In genomic region chr1:74282896-74283625, GRCm38 (mm10) we compare ENCODE assay signal across 14 mouse cellular contexts. TPM values are rescaled to one million over a fixed set of nuclear protein-coding genes. Genes with fewer than 3 reads are reported as not detected.
DNase-seq lines count a peak whose midpoint lies in the region; ATAC-seq and TF ChIP-seq lines count a peak whose summit lies in the region.
"Had no signal": no experiment of that assay in that cellular context is flagged by ENCODE, and none has a peak within 500 bp of the region (broad histone marks: within the 10 kb centered on the region; RNA-seq: fewer than 3 reads in every experiment).

No protein-coding gene starts in this region.

- H3K27me3 ChIP-seq in liver, embryonic 11.5 days (replicated peaks; ENCODE audit: control insufficient read depth, insufficient read depth, low read length): no peaks in the 10 kb centered on the region
- H3K27me3 ChIP-seq in liver, postnatal 0 days (ENCODE audit: insufficient read depth, low read length): no peaks in the 10 kb centered on the region
- no peaks in the 10 kb centered on the region for H3K27me3 ChIP-seq in hindbrain, embryonic 12.5 days
- no peaks in the 10 kb centered on the region for H3K27me3 ChIP-seq in liver, embryonic 16.5 days (ENCODE audit: control insufficient read depth, insufficient read depth, low read depth, low read length)

- no peak for TF ChIP-seq EP300 in liver, postnatal 0 days (IDR thresholded peaks at IDR 0.05; ENCODE audit: low read depth)

- no peak overlapping the region for H3K27ac ChIP-seq in liver, embryonic 11.5 days (ENCODE audit: low read depth, low read length)
- H3K27ac ChIP-seq in liver, postnatal 0 days (ENCODE audit: low read depth): no peak overlapping the region
- no peak overlapping the region for H3K27ac ChIP-seq in hindbrain, embryonic 12.5 days
- H3K27ac ChIP-seq in liver, embryonic 16.5 days (ENCODE audit: low read length): no peak overlapping the region
- no peak overlapping the region for H3K27ac ChIP-seq in layer of hippocampus, adult 2 months

- no peak for TF ChIP-seq CTCF in liver, postnatal 0 days (IDR thresholded peaks at IDR 0.05; ENCODE audit: low read depth)
- TF ChIP-seq CTCF in layer of hippocampus, adult 2 months (conservative IDR thresholded peaks at IDR 0.05): no peak

- H3K4me2 ChIP-seq in liver, embryonic 11.5 days: peak overlapping the region; percentile 83
- H3K4me2 ChIP-seq in liver, postnatal 0 days (ENCODE audit: low read depth, low read length): no peak overlapping the region; the same call in 1 of the 2 replicates
- H3K4me2 ChIP-seq in hindbrain, embryonic 12.5 days (replicated peaks): peak overlapping the region; percentile 87; the same call in 1 of the 2 replicates
- H3K4me2 ChIP-seq in liver, embryonic 16.5 days (ENCODE audit: low read depth, low read length): peak overlapping the region; percentile 93; the same call in 1 of the 2 replicates

- no peak for ATAC-seq in liver, embryonic 11.5 days (replicated peaks; ENCODE audit: low FRiP score)
- ATAC-seq in liver, postnatal 0 days: no peak
- no peak for ATAC-seq in hindbrain, embryonic 12.5 days (ENCODE audit: low FRiP score)
- ATAC-seq in liver, embryonic 16.5 days (ENCODE audit: low read depth): no peak

- H3K9me3 ChIP-seq in liver, embryonic 11.5 days (ENCODE audit: control insufficient read depth, low read length): no peaks in the 10 kb centered on the region
- no peaks in the 10 kb centered on the region for H3K9me3 ChIP-seq in liver, postnatal 0 days (ENCODE audit: low read length)
- H3K9me3 ChIP-seq in hindbrain, embryonic 12.5 days (replicated peaks): no peaks in the 10 kb centered on the region
- no peaks in the 10 kb centered on the region for H3K9me3 ChIP-seq in liver, embryonic 16.5 days (replicated peaks; ENCODE audit: control insufficient read depth, low read length)

- peaks cover 18% of the 10 kb centered on the region for H3K36me3 ChIP-seq in liver, embryonic 11.5 days (ENCODE audit: control insufficient read depth, insufficient read depth, low read length)
- H3K36me3 ChIP-seq in liver, postnatal 0 days (replicated peaks; ENCODE audit: insufficient read depth, low read length): peaks cover 27% of the 10 kb centered on the region
- H3K36me3 ChIP-seq in hindbrain, embryonic 12.5 days: peaks cover 46% of the 10 kb centered on the region
- H3K36me3 ChIP-seq in liver, embryonic 16.5 days (ENCODE audit: control insufficient read depth, insufficient read depth): peaks cover 4% of the 10 kb centered on the region

- H3K4me3 ChIP-seq in liver, embryonic 11.5 days (ENCODE audit: low read depth, low read length): peak overlapping the region; percentile 70; the same call in 1 of the 2 replicates
- no peak overlapping the region for H3K4me3 ChIP-seq in liver, postnatal 0 days (ENCODE audit: low read depth, low read length)
- H3K4me3 ChIP-seq in hindbrain, embryonic 12.5 days: 0 out of 2 replicates have a peak overlapping the region, but pooled peaks have one; percentile 5
- no peak overlapping the region for H3K4me3 ChIP-seq in liver, embryonic 16.5 days (ENCODE audit: low read depth, low read length)
- no peak overlapping the region; the same call in 1 of the 2 replicates for H3K4me3 ChIP-seq in layer of hippocampus, adult 2 months

- no peak overlapping the region for H3K9ac ChIP-seq in liver, embryonic 11.5 days (ENCODE audit: low read depth, low read length)
- H3K9ac ChIP-seq in liver, postnatal 0 days (replicated peaks): no peak overlapping the region
- H3K9ac ChIP-seq in hindbrain, embryonic 12.5 days: no peak overlapping the region
- H3K9ac ChIP-seq in liver, embryonic 16.5 days (ENCODE audit: low read depth, low read length): no peak overlapping the region

- peak; percentile 64 for DNase-seq in cerebellum, adult 9-10 months
- no peak for DNase-seq in cerebellum, postnatal 14 days
- DNase-seq in liver, embryonic 11.5 days (ENCODE audit: low spot score): no peak
- DNase-seq in liver, postnatal 0 days: no peak
- no peak for DNase-seq in frontal cortex, adult 2 months (ENCODE audit: extremely low spot score in 1 of 2, low spot score in 1 of 2)
- DNase-seq in layer of hippocampus, adult 2 months (ENCODE audit: low spot score in 2 of 2): no peak
- DNase-seq: embryo, embryonic 11 days; gastrocnemius, postnatal 10 days; layer of hippocampus, postnatal 36 days; right cerebral cortex, adult 18-20 months; thymus, adult 18-20 months had no signal

- H3K4me1 ChIP-seq in liver, embryonic 11.5 days (replicated peaks; ENCODE audit: control insufficient read depth, insufficient read depth, low read length): peaks cover 10% of the 10 kb centered on the region
- H3K4me1 ChIP-seq in liver, postnatal 0 days (ENCODE audit: insufficient read depth): peaks cover 9% of the 10 kb centered on the region
- H3K4me1 ChIP-seq in hindbrain, embryonic 12.5 days: peaks cover 20% of the 10 kb centered on the region
- H3K4me1 ChIP-seq in liver, embryonic 16.5 days (ENCODE audit: control insufficient read depth, low read depth, low read length): peaks cover 23% of the 10 kb centered on the region

- WGBS in liver, embryonic 11.5 days: 87% methylated on average over 10 of the region's 10 CpGs
- WGBS in liver, postnatal 0 days (ENCODE audit: insufficient replicate concordance): 84% methylated on average over 10 of the region's 10 CpGs
- 87% methylated on average over 10 of the region's 10 CpGs for WGBS in hindbrain, embryonic 12.5 days
- WGBS in liver, embryonic 16.5 days (ENCODE audit: insufficient replicate concordance): 78% methylated on average over 10 of the region's 10 CpGs

RNA-seq across cellular contexts. Expression of gene Aamp, which starts 1.5 kb away (rescaled TPM):
- polyA plus RNA-seq in liver, embryonic 11.5 days (2014; fragmentation: Nextera tagmentation; extraction: Ambion mirVana): 190 and 193 TPM in 2 replicates
- 105 and 109 TPM in 2 replicates for polyA plus RNA-seq in liver, postnatal 0 days (2015; fragmentation: Nextera tagmentation; extraction: Ambion mirVana)
- polyA plus RNA-seq in hindbrain, embryonic 12.5 days (2016; fragmentation: Nextera tagmentation; extraction: Ambion mirVana): 180 and 183 TPM in 2 replicates
- polyA plus RNA-seq in liver, embryonic 16.5 days (2015; fragmentation: Nextera tagmentation; extraction: Ambion mirVana): 95.6 and 97.5 TPM in 2 replicates
- polyA plus RNA-seq in frontal cortex, adult 2 months (2012; rRNA removed): 182 and 184 TPM in 2 replicates
- 100 to 1,000 TPM; 153 to 155 TPM for total RNA-seq in layer of hippocampus, adult 2 months (2021)

RNA-seq across cellular contexts. Expression of gene Pnkd, which starts 1.7 kb away (rescaled TPM):
- polyA plus RNA-seq in liver, embryonic 11.5 days (2014; fragmentation: Nextera tagmentation; extraction: Ambion mirVana): 79.7 and 84.3 TPM in 2 replicates
- polyA plus RNA-seq in liver, postnatal 0 days (2015; fragmentation: Nextera tagmentation; extraction: Ambion mirVana): 46.7 and 50.0 TPM in 2 replicates
- polyA plus RNA-seq in hindbrain, embryonic 12.5 days (2016; fragmentation: Nextera tagmentation; extraction: Ambion mirVana): 94.0 and 97.8 TPM in 2 replicates
- 34.0 and 37.5 TPM in 2 replicates for polyA plus RNA-seq in liver, embryonic 16.5 days (2015; fragmentation: Nextera tagmentation; extraction: Ambion mirVana)
- 110 and 135 TPM in 2 replicates for polyA plus RNA-seq in frontal cortex, adult 2 months (2012; rRNA removed)
- total RNA-seq in layer of hippocampus, adult 2 months (2021): 100 to 1,000 TPM; 171 to 185 TPM

RNA-seq across cellular contexts. Expression of gene Gpbar1, which starts 4.7 kb away (rescaled TPM):
- polyA plus RNA-seq in liver, embryonic 11.5 days (2014; fragmentation: Nextera tagmentation; extraction: Ambion mirVana): 2.8 and 3.2 TPM in 2 replicates
- polyA plus RNA-seq in liver, postnatal 0 days (2015; fragmentation: Nextera tagmentation; extraction: Ambion mirVana): 0.20 and 0.22 TPM in 2 replicates
- 0.19 TPM in 1 of 2 replicates, not detected in the other for polyA plus RNA-seq in hindbrain, embryonic 12.5 days (2016; fragmentation: Nextera tagmentation; extraction: Ambion mirVana)
- polyA plus RNA-seq in liver, embryonic 16.5 days (2015; fragmentation: Nextera tagmentation; extraction: Ambion mirVana): 0.36 and 0.39 TPM in 2 replicates
- polyA plus RNA-seq in frontal cortex, adult 2 months (2012; rRNA removed): 0.14 TPM in 1 of 2 replicates, not detected in the other
- total RNA-seq in layer of hippocampus, adult 2 months (2021): not detected
- total RNA-seq: layer of hippocampus, postnatal 36 days; monocyte, adult 5-6 weeks had no signal

RNA-seq across cellular contexts. Expression of gene Tmbim1, which starts 22.4 kb away (rescaled TPM):
- polyA plus RNA-seq in liver, embryonic 11.5 days (2014; fragmentation: Nextera tagmentation; extraction: Ambion mirVana): 21.7 and 22.9 TPM in 2 replicates
- 18.5 and 18.7 TPM in 2 replicates for polyA plus RNA-seq in liver, postnatal 0 days (2015; fragmentation: Nextera tagmentation; extraction: Ambion mirVana)
- 11.7 and 13.4 TPM in 2 replicates for polyA plus RNA-seq in hindbrain, embryonic 12.5 days (2016; fragmentation: Nextera tagmentation; extraction: Ambion mirVana)
- polyA plus RNA-seq in liver, embryonic 16.5 days (2015; fragmentation: Nextera tagmentation; extraction: Ambion mirVana): 16.5 and 18.8 TPM in 2 replicates
- 25.7 and 33.6 TPM in 2 replicates for polyA plus RNA-seq in frontal cortex, adult 2 months (2012; rRNA removed)
- total RNA-seq in layer of hippocampus, adult 2 months (2021): 10 to 100 TPM; 23.3 to 23.9 TPM

RNA-seq across cellular contexts. Expression of gene Arpc2, which starts 47.2 kb away (rescaled TPM):
- polyA plus RNA-seq in liver, embryonic 11.5 days (2014; fragmentation: Nextera tagmentation; extraction: Ambion mirVana): 375 and 384 TPM in 2 replicates
- polyA plus RNA-seq in liver, postnatal 0 days (2015; fragmentation: Nextera tagmentation; extraction: Ambion mirVana): 238 and 254 TPM in 2 replicates
- polyA plus RNA-seq in hindbrain, embryonic 12.5 days (2016; fragmentation: Nextera tagmentation; extraction: Ambion mirVana): 370 and 394 TPM in 2 replicates
- 181 and 187 TPM in 2 replicates for polyA plus RNA-seq in liver, embryonic 16.5 days (2015; fragmentation: Nextera tagmentation; extraction: Ambion mirVana)
- 213 and 235 TPM in 2 replicates for polyA plus RNA-seq in frontal cortex, adult 2 months (2012; rRNA removed)
- total RNA-seq in layer of hippocampus, adult 2 months (2021): 100 to 1,000 TPM; 393 to 396 TPM

Comparison
In these comparisons a context has a peak if more than half of its experiments do, and no peak if none do; other contexts are left out.
1. H3K4me3 ChIP-seq: peak in liver, embryonic 11.5 days (single experiment) and hindbrain, embryonic 12.5 days (single experiment); none in liver, postnatal 0 days (single experiment), liver, embryonic 16.5 days (single experiment) and layer of hippocampus, adult 2 months (single experiment).